Mouse (Mus musculus) myocyte (in vitro differentiated cells): ENCODE data around the gene Efcab2. TPM values are rescaled to one million over a fixed set of nuclear protein-coding genes. Genes with fewer than 3 reads are reported as not detected.
"Not testable (repeated sequence)": the region's sequence is repeated elsewhere in the genome, so short reads cannot be mapped to it uniquely, and the experiment has no call there.

Source experiments
- H3K27me3 ChIP-seq: one replicate; pipeline ENCODE4 v1.6.1; 2011; ENCODE audit not compliant: control insufficient read depth, insufficient read depth, insufficient read length
- H3K36me3 ChIP-seq: one replicate; pipeline ENCODE4 v1.6.1; 2011; ENCODE audit not compliant: control insufficient read depth, insufficient read depth
- H3K4me2 ChIP-seq: one replicate; pipeline ENCODE4 v1.6.1; 2011; ENCODE audit warnings: low read depth, control low read depth
- H3K4me3 ChIP-seq: one replicate; pipeline ENCODE4 v1.5.1; 2011; ENCODE audit warnings: mild to moderate bottlenecking, control low read depth, moderate library complexity
- H3K79me2 ChIP-seq: one replicate; pipeline ENCODE4 v1.6.1; 2011; ENCODE audit not compliant: control insufficient read depth, insufficient read depth
- H3ac ChIP-seq: one replicate; pipeline ENCODE4 v1.6.1; 2011; ENCODE audit not compliant: control insufficient read depth, insufficient read length
- CEBPB ChIP-seq: IDR thresholded peaks from 2 replicates; pipeline ENCODE4 v1.6.1; 2011; ENCODE audit warnings: mild to moderate bottlenecking, moderate library complexity; ENCODE audit not compliant: poor library complexity, insufficient read depth, severe bottlenecking
- E2F4 ChIP-seq: IDR thresholded peaks from one replicate; pipeline ENCODE4 v1.6.1; 2011; ENCODE audit warnings: mild to moderate bottlenecking, control low read depth, moderate library complexity; ENCODE audit not compliant: insufficient read depth
- MAX ChIP-seq: IDR thresholded peaks from one replicate; pipeline ENCODE4 v1.6.1; 2011; ENCODE audit warnings: low read depth, mild to moderate bottlenecking, control low read depth
- MYOD1 ChIP-seq, 3 experiments: IDR thresholded peaks; one replicate each; pipeline ENCODE4 v1.6.1; 2011; ENCODE audit warnings: control low read depth in 2 of 3, low read depth in 2 of 3, mild to moderate bottlenecking in 2 of 3, moderate library complexity in 1 of 3; ENCODE audit not compliant: insufficient read length in 2 of 3, control insufficient read depth in 1 of 3
- MYOG ChIP-seq, 3 experiments: IDR thresholded peaks; one replicate each; pipeline ENCODE4 v1.6.1; 2011; ENCODE audit warnings: control low read depth in 2 of 3, low read depth in 2 of 3, mild to moderate bottlenecking in 2 of 3; ENCODE audit not compliant: insufficient read length in 2 of 3, control insufficient read depth in 1 of 3, insufficient read depth in 1 of 3
- POLR2A ChIP-seq: IDR thresholded peaks from one replicate; pipeline ENCODE4 v1.6.1; 2011; ENCODE audit warnings: low read depth, mild to moderate bottlenecking, control low read depth, moderate library complexity; ENCODE audit not compliant: insufficient read length
- POLR2AphosphoS2 ChIP-seq: IDR thresholded peaks from one replicate; pipeline ENCODE4 v1.6.1; 2011; ENCODE audit warnings: low read depth, control low read depth; ENCODE audit not compliant: insufficient read length
- REST ChIP-seq: IDR thresholded peaks from one replicate; pipeline ENCODE4 v1.6.1; 2011; ENCODE audit warnings: mild to moderate bottlenecking, control low read depth, moderate library complexity; ENCODE audit not compliant: insufficient read depth, insufficient read length
- SRF ChIP-seq: IDR thresholded peaks from one replicate; pipeline ENCODE4 v1.6.1; 2011; ENCODE audit warnings: low read depth; ENCODE audit not compliant: control insufficient read depth, insufficient read length
- TCF12 ChIP-seq: IDR thresholded peaks from one replicate; pipeline ENCODE4 v1.6.1; 2011; ENCODE audit warnings: mild to moderate bottlenecking, control low read depth; ENCODE audit not compliant: poor library complexity, insufficient read depth, severe bottlenecking
- TCF3 ChIP-seq: IDR thresholded peaks from one replicate; pipeline ENCODE4 v1.6.1; 2011; ENCODE audit warnings: low read depth, control low read depth; ENCODE audit not compliant: insufficient read length
- USF1 ChIP-seq: IDR thresholded peaks from one replicate; pipeline ENCODE4 v1.6.1; 2011; ENCODE audit warnings: low read depth, mild to moderate bottlenecking, control low read depth, moderate library complexity
- polyA plus RNA-seq: library from polyadenylated mRNA; unstranded; fragments of >200 nt; fragmentation: generic; extraction: Trizol; gene quantifications from one replicate; pipeline ENCODE4 v1.2.1, GENCODE M21; 2012; ENCODE audit warnings: missing spikeins

The Efcab2 gene
- polyA plus RNA-seq, 1 experiment: 0.72 TPM

GRCm38 (mm10) chr1:178401960-178402359 is 3.9 kb upstream of the Efcab2 start:
- Histone ChIP-seq H3K4me3 (no peak overlapping the region), H3K36me3 (no peaks in the 10 kb centered on the region), H3K4me2 (no peak overlapping the region), H3K27me3 (no peaks in the 10 kb centered on the region), H3ac (no peak overlapping the region), H3K79me2 (no peaks in the 10 kb centered on the region)
- TF ChIP-seq POLR2A (no peak), TCF12 (no peak), USF1 (no peak), TCF3 (no peak), E2F4 (no peak)

GRCm38 (mm10) chr1:178405445-178405911 is 407 bp upstream of the Efcab2 start:
- Histone ChIP-seq H3K27me3 (no peaks in the 10 kb centered on the region), H3K36me3 (no peaks in the 10 kb centered on the region), H3K4me3 (peak overlapping the region; percentile 51), H3K4me2 (peak overlapping the region; percentile 93), H3K79me2 (no peaks in the 10 kb centered on the region), H3ac (peak overlapping the region; percentile 76)
- TF ChIP-seq MAX (no peak), CEBPB (no peak), MYOG (IDR thresholded peaks at IDR 0.05; ENCODE audit: control insufficient read depth in 1 of 3, insufficient read depth in 1 of 3, insufficient read length in 2 of 3, low read depth in 2 of 3) (no peak), USF1 (no peak), E2F4 (no peak), SRF (no peak), POLR2AphosphoS2 (peak; percentile 59), POLR2A (peak; percentile 72)

- Histone ChIP-seq H3ac (peak overlapping the region; percentile 76), H3K36me3 (no peaks in the 10 kb centered on the region), H3K27me3 (no peaks in the 10 kb centered on the region), H3K79me2 (no peaks in the 10 kb centered on the region), H3K4me3 (peak overlapping the region; percentile 51), H3K4me2 (peak overlapping the region; percentile 93)
- TF ChIP-seq REST: no peak
- no peak for TF ChIP-seq POLR2A
These were observed 1.1 kb downstream of the Efcab2 start for GRCm38 (mm10) chr1:178406765-178407645.

GRCm38 (mm10) chr1:178407651-178408050 is 1.8 kb downstream of the Efcab2 start:
- no peaks in the 10 kb centered on the region for H3K79me2 ChIP-seq
- H3K4me2 ChIP-seq: no peak overlapping the region
- TF ChIP-seq USF1: no peak
- TF ChIP-seq CEBPB: no peak
- TF ChIP-seq E2F4: no peak
- TF ChIP-seq POLR2AphosphoS2: no peak
- no peak for TF ChIP-seq REST
- TF ChIP-seq TCF12: no peak
- TF ChIP-seq MYOD1 (IDR thresholded peaks at IDR 0.05; ENCODE audit: control insufficient read depth in 1 of 3, insufficient read length in 2 of 3, low read depth in 2 of 3): no peak
- TF ChIP-seq SRF: no peak
- no peak for TF ChIP-seq MYOG (IDR thresholded peaks at IDR 0.05; ENCODE audit: control insufficient read depth in 1 of 3, insufficient read depth in 1 of 3, insufficient read length in 2 of 3, low read depth in 2 of 3)
- no peak for TF ChIP-seq MAX
- no peak for TF ChIP-seq TCF3
- no peaks in the 10 kb centered on the region for H3K27me3 ChIP-seq
- no peak overlapping the region for H3K4me3 ChIP-seq
- H3K36me3 ChIP-seq: no peaks in the 10 kb centered on the region
- H3ac ChIP-seq: no peak overlapping the region

GRCm38 (mm10) chr1:178408901-178409361 is 3.0 kb downstream of the Efcab2 start:
- H3K36me3 ChIP-seq: no peaks in the 10 kb centered on the region
- H3ac ChIP-seq: no peak overlapping the region
- TF ChIP-seq CEBPB (no peak), E2F4 (no peak), MYOG (IDR thresholded peaks at IDR 0.05; ENCODE audit: control insufficient read depth in 1 of 3, insufficient read depth in 1 of 3, insufficient read length in 2 of 3, low read depth in 2 of 3) (no peak), POLR2A (no peak), TCF3 (no peak), MYOD1 (IDR thresholded peaks at IDR 0.05; ENCODE audit: control insufficient read depth in 1 of 3, insufficient read length in 2 of 3, low read depth in 2 of 3) (no peak), REST (no peak), MAX (no peak), POLR2AphosphoS2 (no peak), SRF (no peak), USF1 (no peak), TCF12 (no peak)
- H3K4me3 ChIP-seq: no peak overlapping the region
- no peaks in the 10 kb centered on the region for H3K79me2 ChIP-seq
- H3K27me3 ChIP-seq: no peaks in the 10 kb centered on the region
- no peak overlapping the region for H3K4me2 ChIP-seq

- not testable (repeated sequence) for H3K4me3 ChIP-seq, H3K27me3 ChIP-seq, H3K36me3 ChIP-seq
These were observed 7.5 kb downstream of the Efcab2 start for GRCm38 (mm10) chr1:178413367-178413766.

More at GRCm38 (mm10) chr1:178413367-178413766, 7.5 kb downstream of the Efcab2 start:
- not testable (repeated sequence) for H3K79me2 ChIP-seq, H3K4me2 ChIP-seq, H3ac ChIP-seq
